Comparison of ENCODE assay signal across 15 mouse cellular contexts in the genomic region with DNA sequence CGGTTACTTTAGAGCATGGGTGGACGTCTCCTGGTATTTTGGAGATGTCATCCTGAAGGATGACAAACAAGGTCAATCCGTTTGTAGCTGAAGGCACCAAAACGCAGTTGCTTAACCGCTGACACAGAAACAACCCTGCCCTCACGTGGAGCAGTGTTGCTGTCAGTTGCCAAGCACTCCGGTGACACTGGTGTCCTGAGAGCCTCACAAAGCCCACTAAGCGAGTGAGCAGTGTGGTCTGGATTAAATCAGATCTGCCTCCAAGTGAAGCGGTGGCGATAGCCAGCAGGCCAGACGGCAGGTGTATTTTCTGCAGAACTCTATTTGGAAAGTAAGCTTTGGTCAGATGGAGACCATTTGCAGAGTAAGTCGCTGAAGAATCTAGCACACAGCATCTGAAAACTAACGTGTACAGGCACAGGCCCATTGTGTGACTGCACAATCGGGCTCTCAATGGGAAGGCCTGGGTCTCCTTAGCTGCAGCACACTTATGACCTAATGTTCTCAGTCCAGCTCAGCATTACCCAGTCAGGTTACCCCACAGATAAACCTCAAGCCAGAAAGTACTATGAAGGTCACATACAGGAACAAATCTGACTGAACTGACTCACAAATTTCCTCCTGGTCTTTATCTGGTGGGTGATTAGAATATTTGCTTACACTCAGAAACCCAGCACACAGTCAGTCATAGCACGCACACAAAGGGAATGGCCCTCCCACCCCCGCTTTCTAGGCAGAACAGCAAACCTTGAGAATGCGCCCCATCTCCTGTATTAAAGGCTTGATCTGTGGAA. TPM values are rescaled to one million over a fixed set of nuclear protein-coding genes. Genes with fewer than 3 reads are reported as not detected.
DNase-seq lines count a peak whose midpoint lies in the region; ATAC-seq and TF ChIP-seq lines count a peak whose summit lies in the region.
"Had no signal": no experiment of that assay in that cellular context is flagged by ENCODE, and none has a peak within 500 bp of the region (broad histone marks: within the 10 kb centered on the region; RNA-seq: fewer than 3 reads in every experiment).

No protein-coding gene starts in this region.

- no peak overlapping the region for H3K9ac ChIP-seq in heart, embryonic 15.5 days
- no peak overlapping the region for H3K9ac ChIP-seq in liver, embryonic 16.5 days (ENCODE audit: low read depth, low read length)
- H3K9ac ChIP-seq in liver, embryonic 11.5 days (ENCODE audit: low read depth, low read length), result no peak overlapping the region
- H3K9ac ChIP-seq in stomach, postnatal 0 days (ENCODE audit: low read length), result no peak overlapping the region
- H3K9ac ChIP-seq: neural tube, embryonic 13.5 days had no signal

- intact Hi-C loops in heart, postnatal 14 days (cut with DNase I), result no loop called here

- no peak overlapping the region for H3K4me3 ChIP-seq in heart, embryonic 15.5 days
- H3K4me3 ChIP-seq in liver, embryonic 16.5 days (ENCODE audit: low read depth, low read length), result no peak overlapping the region
- H3K4me3 ChIP-seq in liver, embryonic 11.5 days (ENCODE audit: low read depth, low read length), result no peak overlapping the region
- no peak overlapping the region for H3K4me3 ChIP-seq in stomach, postnatal 0 days (ENCODE audit: low read depth, low read length)
- H3K4me3 ChIP-seq: neural tube, embryonic 13.5 days had no signal

- H3K27me3 ChIP-seq in heart, embryonic 15.5 days, result no peaks in the 10 kb centered on the region
- no peaks in the 10 kb centered on the region for H3K27me3 ChIP-seq in liver, embryonic 16.5 days (ENCODE audit: control insufficient read depth, insufficient read depth, low read depth, low read length)
- H3K27me3 ChIP-seq in liver, embryonic 11.5 days (replicated peaks; ENCODE audit: control insufficient read depth, insufficient read depth, low read length), result no peaks in the 10 kb centered on the region
- H3K27me3 ChIP-seq in stomach, postnatal 0 days (ENCODE audit: control insufficient read depth, insufficient read depth, low read length), result no peaks in the 10 kb centered on the region
- H3K27me3 ChIP-seq: neural tube, embryonic 13.5 days had no signal

- no peak overlapping the region for H3K4me2 ChIP-seq in heart, embryonic 15.5 days
- H3K4me2 ChIP-seq in liver, embryonic 16.5 days (ENCODE audit: low read depth, low read length), result no peak overlapping the region
- H3K4me2 ChIP-seq in liver, embryonic 11.5 days, result no peak overlapping the region
- H3K4me2 ChIP-seq in stomach, postnatal 0 days (replicated peaks; ENCODE audit: low read depth), result no peak overlapping the region
- H3K4me2 ChIP-seq: neural tube, embryonic 13.5 days had no signal

- no peak for TF ChIP-seq CTCF in stomach, postnatal 0 days (IDR thresholded peaks at IDR 0.05; ENCODE audit: low read depth)

- DNase-seq in cerebellum, postnatal 10 days, result peak; percentile 12 to 15
- DNase-seq in cerebellum, adult 11-12 months, result no peak
- DNase-seq in heart, postnatal 14 days, result no peak
- DNase-seq in liver, embryonic 11.5 days (ENCODE audit: low spot score), result no peak
- peak; percentile 71 for DNase-seq in stomach, postnatal 0 days (ENCODE audit: low spot score)
- DNase-seq: B cell, adult 2 months; cerebellum, postnatal 25 days; kidney, postnatal 4 days; lung, adult 2 months; lung, postnatal 36 days; right cerebral cortex, postnatal 25 days had no signal

- H3K36me3 ChIP-seq in heart, embryonic 15.5 days, result no peaks in the 10 kb centered on the region
- H3K36me3 ChIP-seq in liver, embryonic 16.5 days (ENCODE audit: control insufficient read depth, insufficient read depth), result no peaks in the 10 kb centered on the region
- H3K36me3 ChIP-seq in liver, embryonic 11.5 days (ENCODE audit: control insufficient read depth, insufficient read depth, low read length), result no peaks in the 10 kb centered on the region
- no peaks in the 10 kb centered on the region for H3K36me3 ChIP-seq in stomach, postnatal 0 days (ENCODE audit: control insufficient read depth, insufficient read depth, low read length)
- H3K36me3 ChIP-seq: neural tube, embryonic 13.5 days had no signal

- TF ChIP-seq EP300 in stomach, postnatal 0 days (optimal IDR thresholded peaks at IDR 0.05), result no peak

- peak; percentile 62; the same call in 1 of the 2 replicates for ATAC-seq in heart, embryonic 15.5 days (replicated peaks; ENCODE audit: insufficient number of reproducible peaks, insufficient read depth, low FRiP score, low read depth)
- ATAC-seq in liver, embryonic 16.5 days (ENCODE audit: low read depth), result 0 out of 2 replicates have a peak, but pooled peaks have one; percentile 11
- no peak for ATAC-seq in liver, embryonic 11.5 days (replicated peaks; ENCODE audit: low FRiP score)
- ATAC-seq in stomach, postnatal 0 days (ENCODE audit: low FRiP score, low TSS enrichment), result peak; percentile 87
- ATAC-seq: inflammation-experienced regulatory T-cells, adult 6 months had no signal

- no peaks in the 10 kb centered on the region for H3K9me3 ChIP-seq in heart, embryonic 15.5 days (replicated peaks)
- no peaks in the 10 kb centered on the region for H3K9me3 ChIP-seq in liver, embryonic 16.5 days (replicated peaks; ENCODE audit: control insufficient read depth, low read length)
- no peaks in the 10 kb centered on the region for H3K9me3 ChIP-seq in liver, embryonic 11.5 days (ENCODE audit: control insufficient read depth, low read length)
- H3K9me3 ChIP-seq in stomach, postnatal 0 days (ENCODE audit: control insufficient read depth, low read length), result no peaks in the 10 kb centered on the region
- H3K9me3 ChIP-seq: neural tube, embryonic 13.5 days had no signal

- no peak overlapping the region for H3K27ac ChIP-seq in heart, embryonic 15.5 days
- no peak overlapping the region for H3K27ac ChIP-seq in liver, embryonic 16.5 days (ENCODE audit: low read length)
- H3K27ac ChIP-seq in liver, embryonic 11.5 days (ENCODE audit: low read depth, low read length), result no peak overlapping the region
- peak overlapping the region; percentile 75; the same call in 1 of the 2 replicates for H3K27ac ChIP-seq in stomach, postnatal 0 days (replicated peaks)
- H3K27ac ChIP-seq: neural tube, embryonic 13.5 days had no signal

- peaks cover 22% of the 10 kb centered on the region for H3K4me1 ChIP-seq in heart, embryonic 15.5 days (replicated peaks)
- no peaks in the 10 kb centered on the region for H3K4me1 ChIP-seq in liver, embryonic 16.5 days (ENCODE audit: control insufficient read depth, low read depth, low read length)
- no peaks in the 10 kb centered on the region for H3K4me1 ChIP-seq in liver, embryonic 11.5 days (replicated peaks; ENCODE audit: control insufficient read depth, insufficient read depth, low read length)
- peaks cover 5% of the 10 kb centered on the region; the same call in 1 of the 2 replicates for H3K4me1 ChIP-seq in stomach, postnatal 0 days (replicated peaks; ENCODE audit: control insufficient read depth, insufficient read depth)

- 57% methylated on average over 17 of the region's 17 CpGs for WGBS in heart, embryonic 15.5 days
- WGBS in liver, embryonic 16.5 days (ENCODE audit: insufficient replicate concordance), result 65% methylated on average over 17 of the region's 17 CpGs
- 74% methylated on average over 17 of the region's 17 CpGs for WGBS in liver, embryonic 11.5 days
- WGBS in stomach, postnatal 0 days, result 53% methylated on average over 17 of the region's 17 CpGs

RNA-seq across cellular contexts. Expression of a gene that starts 51.2 kb away (rescaled TPM):
- polyA plus RNA-seq in heart, embryonic 15.5 days (2015; fragmentation: Nextera tagmentation; extraction: Ambion mirVana), result 62.0 and 66.6 TPM in 2 replicates
- total RNA-seq in heart, postnatal 14 days (2021), result 10 to 100 TPM; 12.5 to 16.2 TPM
- polyA plus RNA-seq in liver, embryonic 16.5 days (2015; fragmentation: Nextera tagmentation; extraction: Ambion mirVana), result 7.6 and 8.4 TPM in 2 replicates
- polyA plus RNA-seq in liver, embryonic 11.5 days (2014; fragmentation: Nextera tagmentation; extraction: Ambion mirVana), result 16.8 and 18.0 TPM in 2 replicates
- 59.4 and 73.8 TPM in 2 replicates for polyA plus RNA-seq in stomach, postnatal 0 days (2015; fragmentation: Nextera tagmentation; extraction: Ambion mirVana)

Comparison
In these comparisons a context has a peak if more than half of its experiments do, and no peak if none do; other contexts are left out.
1. DNase-seq: peak in cerebellum, postnatal 10 days (2 of 2) and stomach, postnatal 0 days (single experiment); none in cerebellum, adult 11-12 months (single experiment), heart, postnatal 14 days (0 of 2) and liver, embryonic 11.5 days (single experiment).